Mouse (Mus musculus) left cerebral cortex, postnatal 25 days (tissue): ENCODE results near the gene Mlip. TPM values are rescaled to one million over a fixed set of nuclear protein-coding genes. Genes with fewer than 3 reads are reported as not detected.
A peak's percentile ranks its signal among the peaks of the same experiment; 100 is the strongest.

Experiments
- DNase-seq, 2 experiments: peaks; one replicate each; pipeline ENCODE4 v3.0.0; 2022; ENCODE audit warnings: low spot score in 2 of 2, mixed read lengths in 1 of 2
- intact Hi-C: fragments of 180-260 bp; cut with DNase I; formaldehyde crosslinking; loops from one replicate; pipeline ENCODE4 v1.15.1; 2025
- total RNA-seq, 2 experiments: library from RNA; stranded (reverse); gene quantifications; 2 replicates each; pipeline ENCODE4 v1.2.3; 2021

The Mlip gene
- total RNA-seq, 2 experiments from 2014 or later, result 102 to 107 TPM

GRCm38 (mm10) chr9:77360654-77361053 lies 7.9 kb upstream of the Mlip start:
- DNase-seq, result no peak
- intact Hi-C loops, result no loop called here

GRCm38 (mm10) chr9:77359278-77359973 lies 6.7 kb upstream of the Mlip start:
- intact Hi-C loops, result no loop called here

GRCm38 (mm10) chr9:77353942-77354341 lies 1.2 kb upstream of the Mlip start:
- no peak for DNase-seq
- intact Hi-C loops, result no loop called here

More at GRCm38 (mm10) chr9:77359278-77359973, 6.7 kb upstream of the Mlip start:
- DNase-seq, result no peak

GRCm38 (mm10) chr9:77347704-77348103 lies 5.1 kb downstream of the Mlip start:
- intact Hi-C loops, result no loop called here
- no peak for DNase-seq

- intact Hi-C loops, result no loop called here
- DNase-seq, result no peak
Observed at GRCm38 (mm10) chr9:77344318-77344717, 8.5 kb downstream of the Mlip start.

GRCm38 (mm10) chr9:77340159-77340862 lies 12.5 kb downstream of the Mlip start:
- intact Hi-C loops, result loop anchor here (2.0 kb wide), 1 partner anchor 90 kb away; no protein-coding TSS in a partner anchor
- DNase-seq, result peak; percentile 60 to 76

- intact Hi-C loops, result loop anchor here (2.0 kb wide), 1 partner anchor 89 kb away; no protein-coding TSS in a partner anchor
- DNase-seq, result peak; percentile 7 to 27
Observed at GRCm38 (mm10) chr9:77339571-77340148, 13.1 kb downstream of the Mlip start.

- no peak for DNase-seq
- intact Hi-C loops, result no loop called here
Observed at GRCm38 (mm10) chr9:77335370-77335769, 17.4 kb downstream of the Mlip start.

- intact Hi-C loops, result no loop called here
- DNase-seq, result no peak
Observed at GRCm38 (mm10) chr9:77318346-77318745, 34.4 kb downstream of the Mlip start.

- intact Hi-C loops, result no loop called here
- DNase-seq, result peak in 1 of 2 experiments; percentile 34
Observed at GRCm38 (mm10) chr9:77310548-77310947, 42.2 kb downstream of the Mlip start.

- intact Hi-C loops, result loop anchor here (5.0 kb wide), 1 partner anchor 53 kb away; no protein-coding TSS in a partner anchor
- peak in 1 of 2 experiments; percentile 39 for DNase-seq
Observed at GRCm38 (mm10) chr9:77305417-77305816, 47.4 kb downstream of the Mlip start.

- intact Hi-C loops, result no loop called here
- DNase-seq, result peak in 1 of 2 experiments; percentile 53
Observed at GRCm38 (mm10) chr9:77302340-77302739, 50.4 kb downstream of the Mlip start.

GRCm38 (mm10) chr9:77287958-77288357 lies 64.8 kb downstream of the Mlip start:
- intact Hi-C loops, result no loop called here
- DNase-seq, result no peak

GRCm38 (mm10) chr9:77279371-77279770 lies 73.4 kb downstream of the Mlip start:
- DNase-seq, result no peak
- intact Hi-C loops, result no loop called here

- intact Hi-C loops, result no loop called here
- DNase-seq, result no peak
Observed at GRCm38 (mm10) chr9:77278055-77278454, 74.7 kb downstream of the Mlip start.

GRCm38 (mm10) chr9:77277270-77277669 lies 75.5 kb downstream of the Mlip start:
- no peak for DNase-seq
- intact Hi-C loops, result no loop called here

- no peak for DNase-seq
- intact Hi-C loops, result no loop called here
Observed at GRCm38 (mm10) chr9:77276451-77277154, 76.2 kb downstream of the Mlip start.

- intact Hi-C loops, result no loop called here
Observed at GRCm38 (mm10) chr9:77272727-77273126, 80.0 kb downstream of the Mlip start.

GRCm38 (mm10) chr9:77265268-77266017 lies 87.3 kb downstream of the Mlip start:
- DNase-seq, result peak; percentile 54 to 92
- intact Hi-C loops, result loop anchor here (1.0 kb wide), 1 partner anchor 11 kb away; no protein-coding TSS in a partner anchor

More at GRCm38 (mm10) chr9:77272727-77273126, 80.0 kb downstream of the Mlip start:
- DNase-seq, result no peak
